Comparison of ENCODE assay signal across 17 mouse cellular contexts in the genomic region with DNA sequence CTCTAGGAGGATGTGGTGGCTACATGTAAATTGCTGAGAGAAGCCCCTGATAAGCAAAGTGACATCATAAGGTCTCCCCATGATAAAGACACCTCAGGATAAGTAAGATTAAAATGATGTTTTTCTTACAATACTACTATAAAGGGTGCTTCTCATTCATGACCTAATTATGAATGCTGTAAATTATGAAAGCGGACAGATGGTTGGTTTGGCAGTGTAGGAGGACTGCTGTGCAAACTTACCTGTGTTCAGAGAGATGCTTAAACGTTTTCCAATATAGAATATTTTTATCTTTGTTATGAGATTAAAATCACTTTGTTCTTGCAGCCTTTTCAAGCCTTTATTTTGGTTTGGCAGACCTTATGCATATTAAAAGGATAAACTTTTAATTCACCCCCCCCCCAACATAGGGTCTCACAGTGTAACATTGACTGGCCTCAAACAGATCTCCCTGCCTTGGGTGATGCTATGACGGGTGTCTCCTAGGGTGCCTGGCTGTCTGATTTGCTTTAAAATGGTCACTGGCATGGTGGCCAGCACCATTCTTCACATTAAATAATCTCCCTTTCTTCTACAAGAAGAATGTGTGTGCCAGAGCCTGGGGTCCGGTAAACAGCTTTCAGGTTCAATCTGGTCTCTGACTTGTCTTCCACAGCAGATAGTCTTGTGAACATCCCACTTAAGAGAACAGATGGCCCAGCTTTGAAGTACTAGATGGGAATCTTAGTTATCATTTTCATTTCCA.
DNase-seq lines count a peak whose midpoint lies in the region; ATAC-seq lines count a peak whose summit lies in the region.
"Had no signal": no experiment of that assay in that cellular context is flagged by ENCODE, and none has a peak within 500 bp of the region (broad histone marks: within the 10 kb centered on the region; RNA-seq: fewer than 3 reads in every experiment).

No protein-coding gene starts in this region.

- no peaks in the 10 kb centered on the region for H3K36me3 ChIP-seq in forebrain, embryonic 15.5 days
- H3K36me3 ChIP-seq: embryonic facial prominence, embryonic 13.5 days; heart, embryonic 13.5 days; hindbrain, embryonic 15.5 days had no signal

- no peak overlapping the region for H3K4me3 ChIP-seq in forebrain, embryonic 15.5 days
- H3K4me3 ChIP-seq: embryonic facial prominence, embryonic 13.5 days; forebrain, embryonic 13.5 days; heart, embryonic 13.5 days; hindbrain, embryonic 15.5 days had no signal

- intact Hi-C loops in left cerebral cortex, postnatal 4 days (cut with DNase I), result no loop called here

- H3K27me3 ChIP-seq in forebrain, embryonic 15.5 days, result no peaks in the 10 kb centered on the region
- H3K27me3 ChIP-seq: embryonic facial prominence, embryonic 13.5 days; forebrain, embryonic 13.5 days; heart, embryonic 13.5 days; hindbrain, embryonic 15.5 days had no signal

- H3K4me2 ChIP-seq in forebrain, embryonic 15.5 days (replicated peaks), result no peak overlapping the region
- H3K4me2 ChIP-seq: embryonic facial prominence, embryonic 13.5 days; forebrain, embryonic 13.5 days; heart, embryonic 13.5 days; hindbrain, embryonic 15.5 days had no signal

- H3K27ac ChIP-seq in forebrain, embryonic 15.5 days (replicated peaks), result no peak overlapping the region
- H3K27ac ChIP-seq: embryonic facial prominence, embryonic 13.5 days; forebrain, embryonic 13.5 days; heart, embryonic 13.5 days; hindbrain, embryonic 15.5 days had no signal

- no peak for ATAC-seq in forebrain, embryonic 15.5 days (replicated peaks)
- ATAC-seq in erythroid progenitor cell, adult 5-6 weeks (replicated peaks; ENCODE audit: low FRiP score, poor library complexity, severe bottlenecking), result no peak
- ATAC-seq: forebrain, embryonic 13.5 days; intestine, embryonic 16.5 days had no signal

- 75% methylated on average over 4 of the region's 4 CpGs for WGBS in forebrain, embryonic 15.5 days

- peak; percentile 1 for DNase-seq in left cerebral cortex, postnatal 4 days
- no peak for DNase-seq in left cerebral cortex, adult 18-20 months (ENCODE audit: low spot score in 2 of 2)
- peak; percentile 8 for DNase-seq in cerebellum, adult 8-10 months
- peak; percentile 21 to 62 for DNase-seq in cerebellum, postnatal 14 days
- DNase-seq in adipocyte (ENCODE audit: low spot score), result no peak
- DNase-seq: adrenal gland, postnatal 10 days; gastrocnemius, postnatal 36 days; heart, adult 11 months; heart, postnatal 36 days; kidney, adult 2 months had no signal

- H3K9me3 ChIP-seq in forebrain, embryonic 15.5 days, result no peaks in the 10 kb centered on the region
- H3K9me3 ChIP-seq: embryonic facial prominence, embryonic 13.5 days; forebrain, embryonic 13.5 days; heart, embryonic 13.5 days; hindbrain, embryonic 15.5 days had no signal

- H3K4me1 ChIP-seq in forebrain, embryonic 15.5 days, result no peaks in the 10 kb centered on the region
- H3K4me1 ChIP-seq: embryonic facial prominence, embryonic 13.5 days; forebrain, embryonic 13.5 days; heart, embryonic 13.5 days; hindbrain, embryonic 15.5 days had no signal

- H3K9ac ChIP-seq in forebrain, embryonic 15.5 days (replicated peaks), result no peak overlapping the region
- H3K9ac ChIP-seq: embryonic facial prominence, embryonic 13.5 days; forebrain, embryonic 13.5 days; heart, embryonic 13.5 days; hindbrain, embryonic 15.5 days had no signal

Comparison
In these comparisons a context has a peak if more than half of its experiments do, and no peak if none do; other contexts are left out.
1. DNase-seq: peak in left cerebral cortex, postnatal 4 days (single experiment), cerebellum, adult 8-10 months (single experiment) and cerebellum, postnatal 14 days (2 of 2); none in left cerebral cortex, adult 18-20 months (0 of 2) and adipocyte (single experiment).